Mouse (Mus musculus) stomach, embryonic 14.5 days (tissue): ENCODE data around the gene Ctns. TPM values are rescaled to one million over a fixed set of nuclear protein-coding genes. Genes with fewer than 3 reads are reported as not detected.

ENCODE experiments used
- ATAC-seq: fragments of 200-750 bp; cut with Nextera tagmentation; 2 replicates; pipeline ENCODE4 v1.8.0; 2017; ENCODE audit warnings: low read depth, moderate TSS enrichment; ENCODE audit not compliant: insufficient number of reproducible peaks, insufficient read depth, low FRiP score
- H3K27ac ChIP-seq: fragments of 300-500 bp; sonication (generic); 2 replicates; pipeline ENCODE4 v1.5.1; 2014; ENCODE audit warnings: mild to moderate bottlenecking, low read length, moderate library complexity, mixed read lengths
- H3K27me3 ChIP-seq: fragments of 300-500 bp; sonication (generic); 2 replicates; pipeline ENCODE4 v1.6.1; 2014; ENCODE audit warnings: low read length, control low read depth, mixed read lengths; ENCODE audit not compliant: control insufficient read depth, insufficient read depth
- H3K36me3 ChIP-seq: fragments of 300-500 bp; sonication (generic); 2 replicates; pipeline ENCODE4 v1.6.1; 2014; ENCODE audit warnings: mild to moderate bottlenecking, control low read depth, low read length, moderate library complexity, mixed read lengths; ENCODE audit not compliant: control insufficient read depth, insufficient read depth
- H3K4me1 ChIP-seq: fragments of 300-500 bp; sonication (generic); 2 replicates; pipeline ENCODE4 v1.6.1; 2014; ENCODE audit warnings: low read length, control low read depth, mixed read lengths; ENCODE audit not compliant: control insufficient read depth, insufficient read depth
- H3K4me2 ChIP-seq: fragments of 300-500 bp; sonication (generic); replicated peaks from 2 replicates; pipeline ENCODE4 v1.6.1; 2014; ENCODE audit warnings: low read depth, low read length, control low read depth
- H3K4me3 ChIP-seq: fragments of 300-500 bp; sonication (generic); 2 replicates; pipeline ENCODE4 v1.5.1; 2014; ENCODE audit warnings: low read depth, low read length, control low read depth
- H3K9ac ChIP-seq: fragments of 300-500 bp; sonication (generic); replicated peaks from 2 replicates; pipeline ENCODE4 v1.6.1; 2014; ENCODE audit warnings: low read depth, mild to moderate bottlenecking, control low read depth, low read length, moderate library complexity, mixed read lengths
- H3K9me3 ChIP-seq: fragments of 300-500 bp; sonication (generic); 2 replicates; pipeline ENCODE4 v1.6.1; 2016; ENCODE audit warnings: low read depth, low read length, control low read depth; ENCODE audit not compliant: control insufficient read depth
- WGBS: fragments of 180-500 bp; shearing (Covaris S2); extraction: QIAGEN DNeasy Blood & Tissue Kit; methylation state at CpG from one replicate; pipeline ENCODE4 v1.1.7; 2014; 5-methylcytosine and 5-hydroxymethylcytosine counted together
- polyA plus RNA-seq: library from polyadenylated mRNA; unstranded; fragments of >200 nt; fragmentation: Nextera tagmentation; extraction: Ambion mirVana; gene quantifications from 2 replicates; pipeline ENCODE4 v1.2.1, GENCODE M21; 2014

Ctns gene
- polyA plus RNA-seq, 1 experiment from 2014 or later, result 20.0 TPM

GRCm38 (mm10) chr11:73146975-73147365 lies 51.9 kb downstream of the Ctns start:
- Histone ChIP-seq H3K9ac (no peak overlapping the region), H3K36me3 (no peaks in the 10 kb centered on the region), H3K9me3 (no peaks in the 10 kb centered on the region), H3K4me1 (no peaks in the 10 kb centered on the region), H3K27me3 (no peaks in the 10 kb centered on the region), H3K4me3 (no peak overlapping the region), H3K4me2 (no peak overlapping the region), H3K27ac (no peak overlapping the region)
- 67% methylated on average over 7 of the region's 7 CpGs for WGBS
- ATAC-seq, result no peak

GRCm38 (mm10) chr11:73146026-73146974 lies 52.5 kb downstream of the Ctns start:
- Histone ChIP-seq H3K4me2 (no peak overlapping the region), H3K27me3 (no peaks in the 10 kb centered on the region), H3K9ac (no peak overlapping the region), H3K36me3 (no peaks in the 10 kb centered on the region), H3K9me3 (no peaks in the 10 kb centered on the region), H3K4me1 (no peaks in the 10 kb centered on the region), H3K27ac (no peak overlapping the region), H3K4me3 (no peak overlapping the region)
- no peak for ATAC-seq
- 59% methylated on average over 11 of the region's 11 CpGs for WGBS

- Histone ChIP-seq H3K4me2 (no peak overlapping the region), H3K9me3 (no peaks in the 10 kb centered on the region), H3K9ac (no peak overlapping the region), H3K27ac (no peak overlapping the region), H3K4me3 (no peak overlapping the region), H3K27me3 (no peaks in the 10 kb centered on the region), H3K36me3 (no peaks in the 10 kb centered on the region), H3K4me1 (no peaks in the 10 kb centered on the region)
- no peak for ATAC-seq
- WGBS, result 79% methylated on average over 1 of the region's 1 CpGs
Observed at GRCm38 (mm10) chr11:73144261-73144681, 54.6 kb downstream of the Ctns start.

GRCm38 (mm10) chr11:73137591-73138501 lies 61.0 kb downstream of the Ctns start, which contains the start of gene Haspin:
Gene Haspin (minus strand): TSS chr11:73138294.
- H3K9ac ChIP-seq, result peak within 1 kb of the TSS; percentile 77
- H3K4me3 ChIP-seq, result peak within 1 kb of the TSS; percentile 96
- no peaks in the 10 kb centered on the region for H3K27me3 ChIP-seq
- H3K36me3 ChIP-seq, result no peaks in the 10 kb centered on the region; the same call in 1 of the 2 replicates
- peak within 1 kb of the TSS; percentile 72 for H3K4me2 ChIP-seq
- peak; percentile 93 for ATAC-seq
- under 1% methylated on average over 80 of the region's 84 CpGs for WGBS
- no peaks in the 10 kb centered on the region for H3K9me3 ChIP-seq
- H3K27ac ChIP-seq, result no peak within 1 kb of the TSS
- H3K4me1 ChIP-seq, result peaks cover 22% of the 10 kb centered on the region

- WGBS, result 25% methylated on average over 11 of the region's 11 CpGs
- H3K36me3 ChIP-seq, result peaks cover 4% of the 10 kb centered on the region; the same call in 1 of the 2 replicates
- H3K9ac ChIP-seq, result peak overlapping the region; percentile 77; the same call in 1 of the 2 replicates
- no peaks in the 10 kb centered on the region for H3K9me3 ChIP-seq
- no peak overlapping the region for H3K27ac ChIP-seq
- peak overlapping the region; percentile 72 for H3K4me2 ChIP-seq
- peak overlapping the region; percentile 96 for H3K4me3 ChIP-seq
- no peaks in the 10 kb centered on the region for H3K27me3 ChIP-seq
- no peak for ATAC-seq
- H3K4me1 ChIP-seq, result peaks cover 22% of the 10 kb centered on the region
Observed at GRCm38 (mm10) chr11:73137116-73137515, 61.7 kb downstream of the Ctns start.

- Histone ChIP-seq H3K36me3 (peaks cover 4% of the 10 kb centered on the region; the same call in 1 of the 2 replicates), H3K9ac (peak overlapping the region; percentile 77; the same call in 1 of the 2 replicates), H3K4me1 (peaks cover 22% of the 10 kb centered on the region), H3K4me3 (peak overlapping the region; percentile 96), H3K9me3 (no peaks in the 10 kb centered on the region), H3K27me3 (no peaks in the 10 kb centered on the region), H3K4me2 (peak overlapping the region; percentile 72), H3K27ac (no peak overlapping the region)
- whole genome bisulfite sequencing, result 75% methylated on average over 6 of the region's 6 CpGs
- ATAC-seq, result no peak
Observed at GRCm38 (mm10) chr11:73136587-73136986, 62.3 kb downstream of the Ctns start.

GRCm38 (mm10) chr11:73134222-73134621 lies 64.6 kb downstream of the Ctns start:
- Histone ChIP-seq H3K9ac (no peak overlapping the region), H3K4me3 (no peak overlapping the region), H3K36me3 (peaks cover 4% of the 10 kb centered on the region; the same call in 1 of the 2 replicates), H3K27ac (no peak overlapping the region), H3K4me1 (peaks cover 22% of the 10 kb centered on the region), H3K4me2 (no peak overlapping the region), H3K9me3 (no peaks in the 10 kb centered on the region), H3K27me3 (no peaks in the 10 kb centered on the region)
- ATAC-seq, result no peak
- 88% methylated on average over 5 of the region's 5 CpGs for WGBS
